Mouse (Mus musculus) thymus, postnatal 36 days (tissue): ENCODE results near the gene Telo2.

Source experiments
- DNase-seq, 2 experiments: peaks; one replicate each; pipeline ENCODE4 v3.0.0; 2022; ENCODE audit warnings: mixed read lengths in 2 of 2

Gene Telo2

DNA sequence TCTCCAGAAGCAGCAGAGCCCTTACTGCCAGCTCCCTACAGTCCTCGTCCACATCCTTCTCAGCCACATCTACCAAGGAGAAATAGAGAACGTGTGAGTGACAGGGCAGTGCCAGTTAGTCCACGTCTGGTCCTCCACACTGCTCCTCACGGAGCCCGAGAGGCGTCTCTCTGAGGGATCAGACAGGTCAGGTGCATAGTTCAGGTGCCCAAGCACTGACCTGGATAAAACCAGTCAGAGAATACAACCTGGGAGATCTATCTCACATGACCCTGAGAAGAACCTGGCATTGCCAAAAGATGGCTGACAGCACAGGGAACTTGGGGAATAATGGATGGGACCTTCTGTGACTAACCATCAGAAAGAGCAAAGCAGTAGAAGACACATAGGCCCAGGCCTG, 15.7 kb downstream of the Telo2 start:
- DNase-seq, result no peak

DNA sequence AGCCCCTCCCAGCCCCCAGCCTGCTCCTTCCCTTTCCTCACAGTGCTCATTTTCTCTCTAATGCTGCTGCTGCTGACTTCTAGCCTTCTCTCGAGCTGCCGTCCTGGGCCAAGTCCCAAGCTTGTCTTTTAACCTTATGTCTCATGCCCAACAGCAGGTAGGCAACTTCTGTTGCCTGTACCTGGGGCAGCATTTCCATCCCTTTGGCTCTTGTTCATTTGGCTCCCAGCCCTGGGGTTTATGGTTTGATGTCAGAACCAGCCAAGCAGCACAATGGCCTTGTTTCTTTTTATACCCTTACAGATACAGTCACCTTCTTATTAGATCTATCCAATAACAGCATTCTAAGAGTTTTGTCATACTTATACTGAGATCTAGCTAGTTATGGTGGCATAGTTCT, 19.5 kb downstream of the Telo2 start:
- no peak for DNase-seq

- no peak for DNase-seq
These were observed 25.3 kb downstream of the Telo2 start for GRCm38 (mm10) chr17:25090450-25090849.

DNA sequence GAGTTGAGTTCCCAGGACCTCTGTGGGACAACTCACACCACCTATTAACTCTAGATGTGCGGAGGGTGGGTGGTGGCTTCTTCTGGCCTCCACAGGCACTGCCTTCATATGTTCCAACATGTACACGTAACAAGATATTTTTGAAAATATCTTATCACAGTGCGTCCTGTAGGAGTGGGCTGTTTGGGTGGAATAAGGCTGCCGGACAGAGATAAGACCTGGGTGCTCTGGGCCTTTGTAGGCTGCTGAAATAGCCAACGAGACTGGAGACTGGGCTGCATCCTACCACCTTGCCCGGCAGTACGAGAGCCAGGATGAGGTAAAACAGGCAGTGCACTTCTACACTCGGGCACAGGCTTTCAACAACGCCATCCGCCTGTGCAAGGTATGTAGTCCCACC, 26.6 kb downstream of the Telo2 start:
- no peak for DNase-seq

DNA sequence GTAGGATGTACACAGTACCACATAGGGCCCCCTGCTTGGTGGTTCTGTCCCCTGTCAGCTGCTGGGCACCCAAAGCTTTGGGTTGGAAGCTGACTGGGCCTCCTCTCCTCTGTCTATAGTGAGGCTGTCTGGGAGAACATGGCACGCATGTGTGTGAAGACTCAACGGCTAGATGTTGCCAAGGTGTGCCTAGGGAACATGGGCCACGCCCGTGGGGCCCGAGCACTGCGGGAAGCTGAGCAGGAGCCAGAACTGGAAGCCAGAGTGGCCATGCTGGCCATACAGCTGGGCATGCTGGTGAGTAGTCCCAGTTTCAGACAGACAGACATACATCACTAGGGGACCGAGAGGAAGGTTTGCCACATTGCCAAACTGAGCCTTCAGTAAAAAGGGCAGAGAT, 29.0 kb downstream of the Telo2 start:
- DNase-seq, result no peak

- DNase-seq, result no peak
These were observed 30.9 kb downstream of the Telo2 start for GRCm38 (mm10) chr17:25084835-25085385.

- no peak for DNase-seq
These were observed 32.3 kb downstream of the Telo2 start, which contains the start of gene Tmem204 for GRCm38 (mm10) chr17:25083444-25083931. Gene Tmem204, minus strand, starts transcription at chr17:25083591.

- DNase-seq, result no peak
These were observed 32.9 kb downstream of the Telo2 start for GRCm38 (mm10) chr17:25082887-25083286.

- DNase-seq, result no peak
These were observed 33.5 kb downstream of the Telo2 start for GRCm38 (mm10) chr17:25082081-25082847.

DNA sequence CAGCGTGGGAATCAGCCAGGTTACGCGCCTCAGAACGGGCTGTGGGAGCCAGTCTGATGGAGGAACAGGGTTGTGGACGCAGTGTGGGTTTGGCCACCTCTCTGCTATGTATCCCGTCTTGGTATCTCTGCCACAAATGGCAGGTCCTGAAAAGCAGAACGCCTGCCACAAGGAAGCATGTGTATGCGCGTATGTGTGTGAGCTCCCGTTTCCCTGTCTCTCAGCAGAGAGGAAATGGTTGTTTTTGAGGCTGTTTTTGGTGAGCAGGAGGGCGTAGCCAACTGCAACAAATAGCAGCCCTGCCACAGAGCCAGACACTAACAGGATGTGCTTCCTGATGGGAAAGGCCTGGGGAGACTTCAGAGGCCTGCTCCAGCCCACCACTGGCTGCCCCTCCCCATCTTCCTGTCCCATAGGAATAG, 34.8 kb downstream of the Telo2 start:
- DNase-seq, result no peak

DNA sequence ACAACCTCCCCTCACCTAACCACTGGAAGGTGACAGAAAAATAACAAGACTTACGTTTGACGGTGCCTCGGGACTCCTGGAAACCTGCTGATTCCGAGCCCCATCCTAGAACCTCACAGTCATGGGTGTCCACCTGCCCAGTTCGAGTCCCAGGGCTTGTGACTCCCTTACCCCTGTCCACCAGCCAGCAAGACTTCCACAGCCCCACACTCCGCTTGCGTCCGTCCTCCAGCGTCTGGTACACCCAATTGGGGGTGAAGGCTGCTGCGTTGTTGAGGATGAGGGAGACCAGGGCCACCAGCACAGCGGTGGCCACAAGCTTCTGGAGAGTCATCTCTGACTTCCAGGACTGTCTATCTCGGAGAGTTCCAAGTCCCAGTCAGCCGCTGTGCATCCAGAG, 35.6 kb downstream of the Telo2 start:
- DNase-seq, result no peak

GRCm38 (mm10) chr17:25077771-25078372, 37.9 kb downstream of the Telo2 start:
- DNase-seq, result no peak

GRCm38 (mm10) chr17:25076906-25077305, 38.9 kb downstream of the Telo2 start:
- DNase-seq, result no peak

DNA sequence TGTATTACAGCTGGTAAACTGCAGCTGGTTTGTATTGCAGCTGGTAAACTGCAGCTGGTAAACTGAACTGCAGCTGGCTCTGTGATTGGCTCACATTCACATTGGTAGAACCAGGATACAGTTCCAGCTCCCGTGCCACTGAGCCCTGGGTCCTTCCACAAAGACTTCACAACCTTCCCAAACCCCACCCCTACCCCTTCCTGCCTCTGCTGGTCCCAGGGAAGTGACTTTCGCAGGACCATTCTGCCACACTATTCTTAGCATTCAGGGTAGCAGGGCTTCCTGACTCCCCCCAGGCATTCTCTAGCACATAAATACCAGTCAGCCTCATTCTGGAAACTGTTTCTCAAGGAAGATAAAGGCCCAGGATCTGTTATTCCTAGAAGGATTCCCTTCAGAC, 47.1 kb downstream of the Telo2 start:
- no peak for DNase-seq

DNA sequence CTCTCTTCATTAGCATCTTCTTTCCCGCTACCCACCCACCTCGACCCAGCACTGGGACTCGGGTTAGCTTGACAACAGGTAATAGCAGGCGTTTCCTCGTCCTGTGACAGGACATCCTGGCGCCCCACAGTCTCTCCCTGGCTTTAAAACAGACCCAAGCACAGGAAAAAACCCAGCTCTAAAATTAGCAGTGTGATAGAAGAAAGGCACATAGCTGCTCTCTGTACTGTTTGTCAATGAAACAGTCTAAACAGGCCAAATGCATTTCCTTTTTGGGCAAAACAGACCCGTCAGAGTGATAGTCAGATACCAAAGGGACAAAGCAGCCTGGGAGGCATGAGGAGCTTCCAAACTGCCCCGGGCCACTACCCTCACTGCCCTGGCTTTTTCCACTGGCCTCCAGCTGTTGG, 48.3 kb downstream of the Telo2 start:
- DNase-seq, result no peak

- no peak for DNase-seq
These were observed 49.2 kb downstream of the Telo2 start for GRCm38 (mm10) chr17:25066595-25066994.

DNA sequence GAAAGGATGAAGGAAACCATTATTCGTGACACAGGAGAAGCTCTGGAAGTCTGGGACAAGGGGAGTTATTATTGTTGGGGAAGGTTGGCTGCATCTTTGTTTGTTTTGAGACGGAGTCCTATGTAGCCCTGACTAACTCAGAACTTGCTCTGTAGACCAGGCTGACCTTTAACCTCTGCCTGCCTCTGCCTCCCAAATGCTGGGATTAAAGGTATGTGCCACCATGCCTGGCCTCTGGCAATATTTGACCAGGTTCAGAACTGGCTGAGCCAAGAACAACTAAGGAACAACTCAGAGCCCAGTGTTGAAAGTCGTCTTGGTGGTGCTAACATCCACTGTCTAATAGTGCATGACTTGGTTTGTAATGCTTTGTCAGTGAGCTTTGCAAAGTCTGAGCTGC, 50.6 kb downstream of the Telo2 start:
- DNase-seq, result no peak

DNA sequence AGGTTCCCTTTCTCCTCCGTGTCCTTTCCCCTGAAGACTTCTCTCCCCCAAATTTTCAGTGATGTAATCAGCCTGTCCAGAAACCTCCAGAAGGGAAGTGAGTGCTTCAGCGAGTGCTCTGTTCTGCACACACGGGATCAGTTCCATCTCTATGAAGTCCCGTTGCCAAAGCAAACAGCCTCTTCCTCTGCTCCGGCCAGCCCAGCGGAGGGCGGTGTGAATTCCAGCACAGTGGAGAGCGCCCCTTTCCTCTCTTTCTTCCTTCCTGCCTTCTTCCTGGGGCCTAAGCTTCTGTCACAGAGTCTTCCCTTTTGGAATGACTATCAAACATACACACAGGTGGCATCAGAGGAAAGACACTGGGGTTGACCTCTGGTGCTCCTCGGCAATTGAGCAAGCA, 51.4 kb downstream of the Telo2 start:
- DNase-seq, result no peak

DNA sequence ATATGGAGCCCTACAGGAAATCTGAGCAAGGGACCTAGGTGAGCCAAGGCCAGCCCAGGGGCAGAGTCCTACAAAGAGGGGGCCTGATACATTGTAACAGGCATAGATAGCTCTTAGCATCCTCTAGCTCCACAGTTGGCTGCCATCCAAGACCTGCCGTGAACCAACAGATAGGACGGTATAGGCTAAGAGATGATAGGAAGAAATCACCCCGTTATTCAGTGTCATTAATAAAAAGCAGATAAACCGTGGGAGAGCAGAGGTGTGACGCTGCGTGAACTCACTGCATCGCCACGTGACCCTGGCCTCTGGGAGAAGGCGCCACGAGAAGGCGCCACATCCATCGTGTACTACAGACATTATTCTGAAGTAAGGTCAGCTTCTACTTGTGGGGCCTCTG, 51.9 kb downstream of the Telo2 start:
- no peak for DNase-seq

DNA sequence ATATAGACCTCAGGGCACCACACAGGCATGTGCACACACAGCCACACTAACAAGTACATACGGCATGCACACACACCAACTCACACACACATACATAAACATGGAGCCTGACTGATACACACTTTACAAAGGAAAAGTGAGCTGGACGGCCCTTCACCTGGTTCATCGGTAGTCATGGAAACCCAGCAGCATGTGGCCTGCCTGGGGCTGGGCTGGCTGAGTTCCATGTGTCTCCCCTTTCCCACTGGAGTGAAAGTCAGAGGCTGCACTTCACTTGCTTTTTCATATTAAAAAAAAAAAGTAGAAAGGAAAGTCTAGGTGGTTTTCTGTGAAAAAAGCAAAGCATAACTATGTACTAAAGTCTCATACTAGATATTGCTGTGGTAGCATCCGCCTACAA, 52.5 kb downstream of the Telo2 start:
- DNase-seq, result no peak

DNA sequence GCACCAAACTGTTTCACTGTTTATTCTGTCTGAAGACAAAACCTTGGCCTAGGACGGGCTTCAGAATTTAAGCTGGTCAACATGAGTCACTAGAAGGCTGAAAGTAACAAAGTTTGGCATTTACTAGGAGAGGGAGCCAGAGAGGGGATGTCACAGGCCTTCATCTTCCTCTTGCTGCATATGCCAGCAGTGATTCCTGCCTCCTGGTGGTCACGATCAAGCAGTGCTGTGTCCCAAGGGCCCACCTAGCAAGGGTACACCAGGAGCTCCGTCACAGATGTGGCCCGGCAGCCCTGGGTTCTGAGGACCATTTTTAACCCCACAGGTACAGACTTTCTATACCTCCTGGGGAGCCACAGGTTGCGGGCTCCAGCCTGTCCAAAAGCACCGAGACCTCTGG, 58.7 kb downstream of the Telo2 start:
- DNase-seq, result no peak

DNA sequence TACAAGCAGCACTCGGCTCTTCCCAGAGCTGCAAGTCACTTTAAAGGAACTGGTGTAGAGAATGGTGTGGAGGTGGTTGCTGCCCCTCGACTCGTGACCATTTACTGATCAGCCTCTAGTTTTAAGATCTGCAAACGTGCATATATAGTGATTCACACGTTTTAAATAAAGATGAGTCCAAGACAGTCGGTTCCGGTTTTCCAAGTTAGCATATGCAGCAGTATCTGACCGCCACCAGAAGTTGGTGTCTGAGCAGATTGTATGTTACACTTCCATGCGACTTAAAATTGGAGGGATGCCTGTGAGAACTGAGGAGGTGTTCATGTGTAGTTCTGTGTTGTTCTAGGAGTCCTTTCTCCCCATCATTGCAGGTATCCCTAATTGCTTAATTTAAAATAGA, 62.5 kb downstream of the Telo2 start:
- DNase-seq, result no peak
